Comparison of ENCODE assay signal across 8 mouse cellular contexts in genomic region chr6:141250984-141251383, GRCm38 (mm10). TPM values are rescaled to one million over a fixed set of nuclear protein-coding genes. Genes with fewer than 3 reads are reported as not detected.
DNase-seq lines count a peak whose midpoint lies in the region; ATAC-seq and TF ChIP-seq lines count a peak whose summit lies in the region.

No protein-coding gene starts in this region.

- no peaks in the 10 kb centered on the region for H3K27me3 ChIP-seq in heart, embryonic 12.5 days (replicated peaks)
- H3K27me3 ChIP-seq in embryonic facial prominence, embryonic 10.5 days (replicated peaks; ENCODE audit: low read depth, poor library complexity, severe bottlenecking): peaks cover 47% of the 10 kb centered on the region
- H3K27me3 ChIP-seq in heart, postnatal 0 days (ENCODE audit: control insufficient read depth, insufficient read depth, low read length): no peaks in the 10 kb centered on the region
- peaks cover 26% of the 10 kb centered on the region for H3K27me3 ChIP-seq in liver, postnatal 0 days (ENCODE audit: insufficient read depth, low read length)

- H3K36me3 ChIP-seq in heart, embryonic 12.5 days: 0 out of 2 replicates have a peak, but pooled peaks cover 6% of the 10 kb centered on the region
- H3K36me3 ChIP-seq in embryonic facial prominence, embryonic 10.5 days (replicated peaks): no peaks in the 10 kb centered on the region
- H3K36me3 ChIP-seq in heart, postnatal 0 days (replicated peaks; ENCODE audit: control insufficient read depth, insufficient read depth, low read length): 0 out of 2 replicates have a peak, but pooled peaks cover 4% of the 10 kb centered on the region
- no peaks in the 10 kb centered on the region for H3K36me3 ChIP-seq in liver, postnatal 0 days (replicated peaks; ENCODE audit: insufficient read depth, low read length)

- no peak for TF ChIP-seq EP300 in heart, postnatal 0 days (IDR thresholded peaks at IDR 0.05; ENCODE audit: low read depth)
- no peak for TF ChIP-seq EP300 in liver, postnatal 0 days (IDR thresholded peaks at IDR 0.05; ENCODE audit: low read depth)

- H3K4me3 ChIP-seq in heart, embryonic 12.5 days: peak overlapping the region; percentile 82
- H3K4me3 ChIP-seq in embryonic facial prominence, embryonic 10.5 days: peak overlapping the region; percentile 80
- peak overlapping the region; percentile 71 for H3K4me3 ChIP-seq in heart, postnatal 0 days (ENCODE audit: low read depth, low read length)
- peak overlapping the region; percentile 54 for H3K4me3 ChIP-seq in liver, postnatal 0 days (ENCODE audit: low read depth, low read length)

- H3K27ac ChIP-seq in heart, embryonic 12.5 days (ENCODE audit: poor library complexity, severe bottlenecking): no peak overlapping the region
- H3K27ac ChIP-seq in embryonic facial prominence, embryonic 10.5 days (replicated peaks): no peak overlapping the region
- 0 out of 2 replicates have a peak overlapping the region, but pooled peaks have one; percentile 82 for H3K27ac ChIP-seq in heart, postnatal 0 days (ENCODE audit: low read depth)
- no peak overlapping the region for H3K27ac ChIP-seq in liver, postnatal 0 days (ENCODE audit: low read depth)

- H3K4me2 ChIP-seq in heart, embryonic 12.5 days: peak overlapping the region; percentile 74
- peak overlapping the region; percentile 85 for H3K4me2 ChIP-seq in heart, postnatal 0 days (ENCODE audit: low read depth, low read length)
- H3K4me2 ChIP-seq in liver, postnatal 0 days (ENCODE audit: low read depth, low read length): no peak overlapping the region

- ATAC-seq in heart, embryonic 12.5 days (ENCODE audit: insufficient number of reproducible peaks, low FRiP score): no peak
- ATAC-seq in heart, postnatal 0 days (ENCODE audit: insufficient read depth, low read depth): no peak
- ATAC-seq in liver, postnatal 0 days: no peak
- ATAC-seq in activated CD4-positive, CD25-positive, alpha-beta regulatory T cell, adult 4 months: no peak

- peaks cover 23% of the 10 kb centered on the region for H3K4me1 ChIP-seq in heart, embryonic 12.5 days (replicated peaks)
- peaks cover 58% of the 10 kb centered on the region for H3K4me1 ChIP-seq in embryonic facial prominence, embryonic 10.5 days
- H3K4me1 ChIP-seq in heart, postnatal 0 days (ENCODE audit: control insufficient read depth, insufficient read depth): 0 out of 2 replicates have a peak, but pooled peaks cover 8% of the 10 kb centered on the region
- no peaks in the 10 kb centered on the region for H3K4me1 ChIP-seq in liver, postnatal 0 days (ENCODE audit: insufficient read depth)

- DNase-seq in heart, postnatal 14 days: no peak
- no peak for DNase-seq in embryonic facial prominence, embryonic 10.5 days (ENCODE audit: low spot score)
- no peak for DNase-seq in heart, postnatal 0 days (ENCODE audit: low spot score)
- no peak for DNase-seq in liver, postnatal 0 days
- DNase-seq in left cerebral cortex, adult 9 months (ENCODE audit: low spot score in 2 of 2): no peak
- no peak for DNase-seq in ovary, postnatal 10 days (ENCODE audit: low spot score)

- no peak for TF ChIP-seq CTCF in heart, postnatal 0 days (IDR thresholded peaks at IDR 0.05; ENCODE audit: low read depth)
- no peak for TF ChIP-seq CTCF in liver, postnatal 0 days (IDR thresholded peaks at IDR 0.05; ENCODE audit: low read depth)

- H3K9me3 ChIP-seq in heart, embryonic 12.5 days (replicated peaks): no peaks in the 10 kb centered on the region
- H3K9me3 ChIP-seq in embryonic facial prominence, embryonic 10.5 days: no peaks in the 10 kb centered on the region
- no peaks in the 10 kb centered on the region for H3K9me3 ChIP-seq in heart, postnatal 0 days (replicated peaks; ENCODE audit: control insufficient read depth, low read length)
- no peaks in the 10 kb centered on the region for H3K9me3 ChIP-seq in liver, postnatal 0 days (ENCODE audit: low read length)

- WGBS in heart, embryonic 12.5 days: 38% methylated on average over 6 of the region's 6 CpGs
- 44% methylated on average over 6 of the region's 6 CpGs for WGBS in embryonic facial prominence, embryonic 10.5 days
- 35% methylated on average over 6 of the region's 6 CpGs for WGBS in heart, postnatal 0 days
- 46% methylated on average over 6 of the region's 6 CpGs for WGBS in liver, postnatal 0 days (ENCODE audit: insufficient replicate concordance)

- intact Hi-C loops in heart, postnatal 14 days (cut with DNase I): loop anchor here (2.0 to 10.0 kb wide), 4 partner anchors 61 to 324 kb away; no protein-coding TSS in a partner anchor

- H3K9ac ChIP-seq in heart, embryonic 12.5 days: peak overlapping the region; percentile 91
- H3K9ac ChIP-seq in heart, postnatal 0 days (replicated peaks; ENCODE audit: low read depth, low read length): peak overlapping the region; percentile 74; the same call in 1 of the 2 replicates
- H3K9ac ChIP-seq in liver, postnatal 0 days (replicated peaks): no peak overlapping the region

RNA-seq across cellular contexts. Expression of gene Pde3a, which starts 1.9 kb away (rescaled TPM):
- polyA plus RNA-seq in heart, embryonic 12.5 days (2016; fragmentation: Nextera tagmentation; extraction: Ambion mirVana): 12.2 and 13.4 TPM in 2 replicates
- total RNA-seq in heart, postnatal 14 days (2021): 10 to 100 TPM; 56.4 to 58.2 TPM
- polyA plus RNA-seq in embryonic facial prominence, embryonic 10.5 days (2016; fragmentation: Nextera tagmentation; extraction: Ambion mirVana): 1.3 and 2.0 TPM in 2 replicates
- 33.4 and 42.0 TPM in 2 replicates for total RNA-seq in heart, postnatal 0 days (2014; rRNA removed; ENCODE audit: low replicate concordance)
- polyA plus RNA-seq in heart, postnatal 0 days (2015; fragmentation: Nextera tagmentation; extraction: Ambion mirVana): 8.2 and 8.3 TPM in 2 replicates
- polyA plus RNA-seq in liver, postnatal 0 days (2015; fragmentation: Nextera tagmentation; extraction: Ambion mirVana): 1.3 TPM in 2 replicates
- under 1 TPM in 1 of 2 experiments, not detected in 1; 0.11 TPM for polyA plus RNA-seq in activated CD4-positive, CD25-positive, alpha-beta regulatory T cell, adult 4 months (2017; shearing (Covaris generic))
